Mouse (Mus musculus) CD8-positive naive resting alpha-beta T cell, adult 2 months (primary cell): ENCODE data around the gene Fbxw22.
"Not testable (repeated sequence)": the region's sequence is repeated elsewhere in the genome, so short reads cannot be mapped to it uniquely, and the experiment has no call there.

Experiments used
- DNase-seq, 2 experiments: peaks; one replicate each; pipeline ENCODE4 v3.0.0; 2022; ENCODE audit warnings: low read depth in 2 of 2, low spot score in 2 of 2

Gene Fbxw22

GRCm38 (mm10) chr9:109404196-109404595, at the start of gene Fbxw22:
Gene Fbxw22 (minus strand): TSS chr9:109404296.
- DNase-seq, result not testable (repeated sequence)

- no peak for DNase-seq
These were observed 44.9 kb upstream of the Fbxw22 start, which contains the start of gene Fbxw16 for GRCm38 (mm10) chr9:109449040-109449439. Gene Fbxw16 (minus strand): TSS chr9:109449140.

- no peak for DNase-seq
These were observed 28.9 kb upstream of the Fbxw22 start for GRCm38 (mm10) chr9:109432956-109433355.

GRCm38 (mm10) chr9:109339559-109339958, 64.5 kb downstream of the Fbxw22 start, which contains the start of gene Fbxw28:
Gene Fbxw28 (minus strand): TSS chr9:109339659.
- DNase-seq, result not testable (repeated sequence)
